Mouse (Mus musculus): Measurements from ENCODE around the gene B3gnt7. TPM values are rescaled to one million over a fixed set of nuclear protein-coding genes. Genes with fewer than 3 reads are reported as not detected.

Gene B3gnt7
- polyA plus RNA-seq, 1 experiment from 2014 or later: 2.3 TPM

GRCm38 (mm10) chr1:86303063-86303872 is 636 bp downstream of the B3gnt7 start:
- Histone ChIP-seq H3K4me1 (peaks cover 16% of the 10 kb centered on the region), H3K27me3 (peaks cover 69% of the 10 kb centered on the region), H3K4me3 (peak overlapping the region; percentile 60), H3K36me3 (no peaks in the 10 kb centered on the region), H3K27ac (replicated peaks) (no peak overlapping the region), H3K9me3 (no peaks in the 10 kb centered on the region), H3K4me2 (replicated peaks) (peak overlapping the region; percentile 97), H3K9ac (replicated peaks) (peak overlapping the region; percentile 59)
- under 1% methylated on average over 65 of the region's 65 CpGs for WGBS
- ATAC-seq (ENCODE audit: low FRiP score, low read depth): peak; percentile 71

DNA sequence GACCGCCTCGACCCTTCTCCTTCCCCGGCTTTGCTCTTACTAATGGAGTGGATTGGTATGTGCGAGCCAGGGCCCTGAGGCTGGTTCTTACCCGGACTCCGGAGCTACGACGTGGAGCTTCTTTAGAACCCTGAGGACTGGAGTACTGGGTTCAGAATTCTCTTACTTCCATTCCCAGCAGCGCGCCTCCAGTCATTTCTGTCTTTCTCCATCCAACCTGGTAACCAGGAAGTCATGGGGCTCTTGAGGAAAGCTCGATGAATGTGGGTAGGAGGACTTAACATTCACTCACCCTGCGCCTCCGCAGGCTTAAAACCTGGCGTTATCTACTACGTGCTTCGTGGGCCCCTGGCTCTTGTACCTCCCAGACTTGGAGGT is 1.2 kb downstream of the B3gnt7 start:
- no peak for ATAC-seq (ENCODE audit: low FRiP score, low read depth)
- 2% methylated on average over 16 of the region's 16 CpGs for WGBS
- no peaks in the 10 kb centered on the region for H3K36me3 ChIP-seq
- peaks cover 69% of the 10 kb centered on the region for H3K27me3 ChIP-seq
- peak overlapping the region; percentile 60 for H3K4me3 ChIP-seq
- H3K4me1 ChIP-seq: peaks cover 16% of the 10 kb centered on the region
- H3K4me2 ChIP-seq (replicated peaks): peak overlapping the region; percentile 97
- no peaks in the 10 kb centered on the region for H3K9me3 ChIP-seq
- H3K9ac ChIP-seq (replicated peaks): peak overlapping the region; percentile 59
- H3K27ac ChIP-seq (replicated peaks): no peak overlapping the region

GRCm38 (mm10) chr1:86306686-86307085 is 4.1 kb downstream of the B3gnt7 start:
- peaks cover 30% of the 10 kb centered on the region for H3K4me1 ChIP-seq
- no peak overlapping the region for H3K4me3 ChIP-seq
- peaks cover 55% of the 10 kb centered on the region for H3K27me3 ChIP-seq
- H3K9me3 ChIP-seq: no peaks in the 10 kb centered on the region
- H3K4me2 ChIP-seq (replicated peaks): no peak overlapping the region
- no peak for ATAC-seq (ENCODE audit: low FRiP score, low read depth)
- no peak overlapping the region for H3K9ac ChIP-seq (replicated peaks)
- 84% methylated on average over 3 of the region's 3 CpGs for WGBS
- H3K27ac ChIP-seq (replicated peaks): no peak overlapping the region
- H3K36me3 ChIP-seq: no peaks in the 10 kb centered on the region

DNA sequence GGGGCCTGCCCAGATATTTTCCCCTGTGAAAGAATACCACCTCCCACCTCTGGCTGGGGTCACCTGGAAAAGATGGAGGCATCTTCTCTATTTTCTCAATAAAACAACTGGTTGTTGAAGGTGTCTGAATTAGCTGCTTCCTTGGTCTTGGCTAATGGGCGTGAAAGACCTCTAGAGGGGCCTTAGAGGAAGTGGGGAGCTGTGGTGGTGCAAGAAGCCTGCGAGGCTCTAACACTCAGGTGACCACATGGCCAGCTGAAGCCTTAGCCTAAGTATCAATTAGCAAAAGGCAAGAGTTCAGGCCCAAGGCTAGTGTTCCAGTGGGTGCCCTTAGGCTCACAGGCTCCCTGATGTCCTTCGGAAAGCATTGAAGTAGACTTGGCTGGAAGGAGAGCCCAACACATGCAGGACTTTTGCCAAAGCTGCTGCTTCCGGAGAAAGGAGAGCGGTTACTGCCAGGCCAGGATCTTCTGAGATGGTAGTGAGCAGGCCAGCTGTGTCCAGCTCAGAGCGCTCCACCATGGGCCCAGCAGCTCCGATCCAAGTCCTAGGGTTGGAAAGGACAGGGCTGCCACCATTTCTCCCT is 4.6 kb downstream of the B3gnt7 start:
- ATAC-seq (ENCODE audit: low FRiP score, low read depth): no peak
- Histone ChIP-seq H3K9me3 (no peaks in the 10 kb centered on the region), H3K27me3 (peaks cover 49% of the 10 kb centered on the region), H3K27ac (replicated peaks) (no peak overlapping the region), H3K4me3 (no peak overlapping the region), H3K4me2 (replicated peaks) (no peak overlapping the region), H3K9ac (replicated peaks) (no peak overlapping the region), H3K4me1 (peaks cover 31% of the 10 kb centered on the region), H3K36me3 (no peaks in the 10 kb centered on the region)
- 89% methylated on average over 7 of the region's 7 CpGs for WGBS

GRCm38 (mm10) chr1:86307871-86308641 is 5.4 kb downstream of the B3gnt7 start:
- no peak overlapping the region for H3K27ac ChIP-seq (replicated peaks)
- H3K4me3 ChIP-seq: no peak overlapping the region
- H3K4me1 ChIP-seq: peaks cover 26% of the 10 kb centered on the region
- H3K9me3 ChIP-seq: no peaks in the 10 kb centered on the region
- WGBS: 36% methylated on average over 4 of the region's 4 CpGs
- H3K4me2 ChIP-seq (replicated peaks): no peak overlapping the region
- no peak overlapping the region for H3K9ac ChIP-seq (replicated peaks)
- peaks cover 42% of the 10 kb centered on the region for H3K27me3 ChIP-seq
- no peak for ATAC-seq (ENCODE audit: low FRiP score, low read depth)
- no peaks in the 10 kb centered on the region for H3K36me3 ChIP-seq

GRCm38 (mm10) chr1:86309270-86309833 is 6.7 kb downstream of the B3gnt7 start:
- Histone ChIP-seq H3K9ac (replicated peaks) (no peak overlapping the region), H3K4me1 (peaks cover 20% of the 10 kb centered on the region), H3K4me2 (replicated peaks) (no peak overlapping the region), H3K36me3 (no peaks in the 10 kb centered on the region), H3K4me3 (no peak overlapping the region), H3K27ac (replicated peaks) (no peak overlapping the region), H3K9me3 (no peaks in the 10 kb centered on the region), H3K27me3 (peaks cover 29% of the 10 kb centered on the region)
- 93% methylated on average over 7 of the region's 7 CpGs for WGBS
- ATAC-seq (ENCODE audit: low FRiP score, low read depth): no peak

- Histone ChIP-seq H3K9me3 (no peaks in the 10 kb centered on the region), H3K36me3 (no peaks in the 10 kb centered on the region), H3K9ac (replicated peaks) (no peak overlapping the region), H3K4me2 (replicated peaks) (no peak overlapping the region), H3K27ac (replicated peaks) (no peak overlapping the region), H3K4me3 (no peak overlapping the region), H3K4me1 (peaks cover 20% of the 10 kb centered on the region), H3K27me3 (peaks cover 15% of the 10 kb centered on the region; the same call in 1 of the 2 replicates)
- 14% methylated on average over 15 of the region's 15 CpGs for WGBS
- no peak for ATAC-seq (ENCODE audit: low FRiP score, low read depth)
These were observed 8.1 kb downstream of the B3gnt7 start for GRCm38 (mm10) chr1:86310536-86311310.

GRCm38 (mm10) chr1:86311467-86312005 is 8.9 kb downstream of the B3gnt7 start:
- 33% methylated on average over 10 of the region's 10 CpGs for WGBS
- Histone ChIP-seq H3K27me3 (peaks cover 7% of the 10 kb centered on the region; the same call in 1 of the 2 replicates), H3K4me1 (peaks cover 20% of the 10 kb centered on the region), H3K4me3 (no peak overlapping the region), H3K4me2 (replicated peaks) (no peak overlapping the region), H3K9ac (replicated peaks) (no peak overlapping the region), H3K36me3 (no peaks in the 10 kb centered on the region), H3K27ac (replicated peaks) (no peak overlapping the region), H3K9me3 (no peaks in the 10 kb centered on the region)
- ATAC-seq (ENCODE audit: low FRiP score, low read depth): no peak

- Histone ChIP-seq H3K27ac (replicated peaks) (no peak overlapping the region), H3K9ac (replicated peaks) (no peak overlapping the region), H3K27me3 (peaks cover 3% of the 10 kb centered on the region; the same call in 1 of the 2 replicates), H3K9me3 (no peaks in the 10 kb centered on the region), H3K4me1 (peaks cover 20% of the 10 kb centered on the region), H3K4me2 (replicated peaks) (no peak overlapping the region), H3K36me3 (no peaks in the 10 kb centered on the region), H3K4me3 (no peak overlapping the region)
- 81% methylated on average over 3 of the region's 3 CpGs for WGBS
- ATAC-seq (ENCODE audit: low FRiP score, low read depth): no peak
These were observed 9.6 kb downstream of the B3gnt7 start for GRCm38 (mm10) chr1:86312269-86312668.

GRCm38 (mm10) chr1:86313096-86313771 is 10.6 kb downstream of the B3gnt7 start:
- 40% methylated on average over 16 of the region's 16 CpGs for WGBS
- H3K4me2 ChIP-seq (replicated peaks): peak overlapping the region; percentile 12; the same call in 1 of the 2 replicates
- ATAC-seq (ENCODE audit: low FRiP score, low read depth): no peak

More at GRCm38 (mm10) chr1:86313096-86313771, 10.6 kb downstream of the B3gnt7 start:
- no peaks in the 10 kb centered on the region for H3K9me3 ChIP-seq
- H3K36me3 ChIP-seq: no peaks in the 10 kb centered on the region
- H3K9ac ChIP-seq (replicated peaks): no peak overlapping the region
- no peak overlapping the region for H3K27ac ChIP-seq (replicated peaks)
- no peak overlapping the region for H3K4me3 ChIP-seq
- no peaks in the 10 kb centered on the region; the same call in 1 of the 2 replicates for H3K27me3 ChIP-seq
- H3K4me1 ChIP-seq: peaks cover 20% of the 10 kb centered on the region

Measured in midbrain, embryonic 12.5 days (tissue).